Mouse (Mus musculus): Measurements from ENCODE around the gene Ahdc1. TPM values are rescaled to one million over a fixed set of nuclear protein-coding genes. Genes with fewer than 3 reads are reported as not detected.

The Ahdc1 gene
- polyA plus RNA-seq, 1 experiment from 2014 or later, result 6.1 TPM

- no peak overlapping the region for H3K9ac ChIP-seq (ENCODE audit: low read length)
- H3K27me3 ChIP-seq (ENCODE audit: control insufficient read depth, insufficient read depth, low read length), result peaks cover 26% of the 10 kb centered on the region
- H3K4me2 ChIP-seq (ENCODE audit: low read depth), result no peak overlapping the region
- H3K4me1 ChIP-seq (ENCODE audit: control insufficient read depth, insufficient read depth, low read length), result 0 out of 2 replicates have a peak, but pooled peaks cover 5% of the 10 kb centered on the region
- H3K4me3 ChIP-seq (ENCODE audit: low read depth, low read length), result no peak overlapping the region
- ATAC-seq (ENCODE audit: insufficient read depth, low FRiP score, low TSS enrichment) (no peak), DNase-seq (ENCODE audit: low spot score) (no peak)
- 67% methylated on average over 3 of the region's 3 CpGs for WGBS
- no peaks in the 10 kb centered on the region for H3K9me3 ChIP-seq (ENCODE audit: control insufficient read depth, low read length)
- no peak overlapping the region for H3K27ac ChIP-seq (ENCODE audit: low read depth, low read length)
- no peaks in the 10 kb centered on the region for H3K36me3 ChIP-seq (ENCODE audit: control insufficient read depth, insufficient read depth, low read length)
These were observed 39.0 kb upstream of the Ahdc1 start for GRCm38 (mm10) chr4:132972101-132972500.

DNA sequence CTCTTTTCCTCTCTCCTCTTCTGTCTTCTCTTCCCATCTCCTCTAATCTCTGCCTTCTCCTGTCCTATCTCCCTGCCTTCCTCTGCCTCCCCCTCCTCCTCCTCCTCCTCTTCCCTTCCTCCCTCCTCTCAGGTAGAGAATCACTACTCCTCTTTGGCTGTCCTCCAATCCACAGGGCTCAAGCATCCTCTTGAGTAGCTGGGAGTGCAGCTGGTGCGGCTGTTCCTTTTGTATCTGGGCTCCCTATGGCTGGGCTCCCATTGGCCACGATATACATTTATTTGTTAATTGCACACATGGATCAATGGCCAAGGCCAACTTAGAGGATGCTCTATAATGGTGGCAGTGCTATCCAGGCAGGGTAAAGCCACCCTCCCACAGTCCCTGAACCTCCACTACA is 38.5 kb upstream of the Ahdc1 start:
- H3K36me3 ChIP-seq (ENCODE audit: control insufficient read depth, insufficient read depth, low read length), result no peaks in the 10 kb centered on the region
- DNase-seq (ENCODE audit: low spot score) (no peak), ATAC-seq (ENCODE audit: insufficient read depth, low FRiP score, low TSS enrichment) (no peak)
- no peak overlapping the region for H3K4me2 ChIP-seq (ENCODE audit: low read depth)
- H3K9ac ChIP-seq (ENCODE audit: low read length), result no peak overlapping the region
- H3K4me3 ChIP-seq (ENCODE audit: low read depth, low read length), result no peak overlapping the region
- H3K27ac ChIP-seq (ENCODE audit: low read depth, low read length), result no peak overlapping the region
- H3K9me3 ChIP-seq (ENCODE audit: control insufficient read depth, low read length), result no peaks in the 10 kb centered on the region
- H3K4me1 ChIP-seq (ENCODE audit: control insufficient read depth, insufficient read depth, low read length), result 0 out of 2 replicates have a peak, but pooled peaks cover 5% of the 10 kb centered on the region
- H3K27me3 ChIP-seq (ENCODE audit: control insufficient read depth, insufficient read depth, low read length), result peaks cover 26% of the 10 kb centered on the region
- WGBS, result 47% methylated on average over 2 of the region's 2 CpGs

DNA sequence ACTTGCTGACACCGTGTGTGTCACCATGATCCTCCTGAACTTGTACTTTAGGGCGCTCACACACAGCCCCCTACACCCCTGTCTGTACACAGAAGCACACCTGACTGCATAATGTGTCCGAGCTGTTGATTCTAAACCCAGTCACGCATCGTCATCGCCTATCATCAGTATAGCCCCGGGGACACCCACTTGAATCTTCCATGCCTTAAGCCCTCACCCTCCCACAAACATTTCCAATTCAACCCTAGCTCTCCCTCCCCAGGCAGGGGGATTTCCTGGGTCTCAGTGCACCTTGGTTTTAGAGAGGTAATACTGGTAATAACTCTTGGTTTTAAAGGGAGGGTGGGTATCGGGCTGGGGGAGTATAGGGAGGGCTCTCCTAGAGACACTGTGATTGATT is 37.9 kb upstream of the Ahdc1 start:
- Histone ChIP-seq H3K27ac (ENCODE audit: low read depth, low read length) (no peak overlapping the region), H3K4me2 (ENCODE audit: low read depth) (no peak overlapping the region), H3K4me1 (ENCODE audit: control insufficient read depth, insufficient read depth, low read length) (0 out of 2 replicates have a peak, but pooled peaks cover 5% of the 10 kb centered on the region), H3K27me3 (ENCODE audit: control insufficient read depth, insufficient read depth, low read length) (peaks cover 26% of the 10 kb centered on the region), H3K9ac (ENCODE audit: low read length) (no peak overlapping the region), H3K36me3 (ENCODE audit: control insufficient read depth, insufficient read depth, low read length) (no peaks in the 10 kb centered on the region), H3K4me3 (ENCODE audit: low read depth, low read length) (no peak overlapping the region), H3K9me3 (ENCODE audit: control insufficient read depth, low read length) (no peaks in the 10 kb centered on the region)
- ATAC-seq (ENCODE audit: insufficient read depth, low FRiP score, low TSS enrichment) (no peak), DNase-seq (ENCODE audit: low spot score) (no peak)
- 33% methylated on average over 8 of the region's 8 CpGs for WGBS

DNA sequence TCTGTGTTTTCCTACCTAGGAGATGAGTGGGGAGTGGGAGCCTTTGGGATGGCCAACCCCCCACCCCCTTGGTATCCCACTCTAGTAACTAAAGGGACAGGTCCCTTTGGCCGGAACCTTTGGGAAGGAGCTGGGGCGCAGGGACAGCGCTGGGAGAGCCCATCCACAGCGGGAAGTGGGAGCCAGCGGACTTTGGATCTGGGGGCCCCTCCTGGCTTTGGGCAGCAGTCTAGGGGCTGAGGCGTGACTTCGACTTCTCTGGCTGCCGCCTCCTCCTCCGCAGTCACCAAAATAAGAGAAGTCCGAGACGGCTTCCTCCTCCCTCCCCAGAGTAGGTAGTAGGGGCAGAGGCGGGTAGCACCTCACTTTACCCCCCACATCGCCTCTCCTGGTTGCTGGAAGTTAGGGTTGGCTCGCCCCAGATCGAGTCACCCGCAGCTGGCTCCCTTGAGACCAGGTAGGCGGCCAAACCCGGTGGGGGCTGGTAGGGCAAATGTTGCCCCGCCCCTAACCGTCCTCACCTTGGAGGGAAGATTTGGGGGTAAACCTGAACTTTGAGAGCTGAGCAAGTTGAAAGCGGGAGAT is 37.2 kb upstream of the Ahdc1 start, which contains the start of gene Fgr:
Fgr (plus strand) TSS at position 282 of the 585 bp plus-strand sequence.
- Histone ChIP-seq H3K4me2 (ENCODE audit: low read depth) (peak within 1 kb of the TSS; percentile 38), H3K4me1 (ENCODE audit: control insufficient read depth, insufficient read depth, low read length) (0 out of 2 replicates have a peak, but pooled peaks cover 5% of the 10 kb centered on the region), H3K9ac (ENCODE audit: low read length) (peak within 1 kb of the TSS; percentile 7; the same call in 1 of the 2 replicates), H3K27ac (ENCODE audit: low read depth, low read length) (no peak within 1 kb of the TSS), H3K36me3 (ENCODE audit: control insufficient read depth, insufficient read depth, low read length) (no peaks in the 10 kb centered on the region), H3K4me3 (ENCODE audit: low read depth, low read length) (no peak within 1 kb of the TSS), H3K27me3 (ENCODE audit: control insufficient read depth, insufficient read depth, low read length) (peaks cover 26% of the 10 kb centered on the region), H3K9me3 (ENCODE audit: control insufficient read depth, low read length) (no peaks in the 10 kb centered on the region)
- WGBS, result 3% methylated on average over 21 of the region's 21 CpGs
- DNase-seq (ENCODE audit: low spot score) (no peak), ATAC-seq (ENCODE audit: insufficient read depth, low FRiP score, low TSS enrichment) (no peak)

- Histone ChIP-seq H3K9ac (ENCODE audit: low read length) (peak overlapping the region; percentile 7; the same call in 1 of the 2 replicates), H3K4me1 (ENCODE audit: control insufficient read depth, insufficient read depth, low read length) (0 out of 2 replicates have a peak, but pooled peaks cover 5% of the 10 kb centered on the region), H3K27me3 (ENCODE audit: control insufficient read depth, insufficient read depth, low read length) (peaks cover 26% of the 10 kb centered on the region), H3K4me3 (ENCODE audit: low read depth, low read length) (no peak overlapping the region), H3K27ac (ENCODE audit: low read depth, low read length) (no peak overlapping the region), H3K9me3 (ENCODE audit: control insufficient read depth, low read length) (no peaks in the 10 kb centered on the region), H3K4me2 (ENCODE audit: low read depth) (peak overlapping the region; percentile 38), H3K36me3 (ENCODE audit: control insufficient read depth, insufficient read depth, low read length) (no peaks in the 10 kb centered on the region)
- DNase-seq (ENCODE audit: low spot score), result peak; percentile 76
- WGBS, result 2% methylated on average over 15 of the region's 15 CpGs
- ATAC-seq (ENCODE audit: insufficient read depth, low FRiP score, low TSS enrichment), result no peak
These were observed 36.2 kb upstream of the Ahdc1 start for GRCm38 (mm10) chr4:132974904-132975303.

- Histone ChIP-seq H3K36me3 (ENCODE audit: control insufficient read depth, insufficient read depth, low read length) (no peaks in the 10 kb centered on the region), H3K27me3 (ENCODE audit: control insufficient read depth, insufficient read depth, low read length) (peaks cover 26% of the 10 kb centered on the region), H3K4me3 (ENCODE audit: low read depth, low read length) (no peak overlapping the region), H3K4me1 (ENCODE audit: control insufficient read depth, insufficient read depth, low read length) (0 out of 2 replicates have a peak, but pooled peaks cover 5% of the 10 kb centered on the region), H3K9me3 (ENCODE audit: control insufficient read depth, low read length) (no peaks in the 10 kb centered on the region), H3K27ac (ENCODE audit: low read depth, low read length) (no peak overlapping the region), H3K9ac (ENCODE audit: low read length) (no peak overlapping the region), H3K4me2 (ENCODE audit: low read depth) (no peak overlapping the region)
- DNase-seq (ENCODE audit: low spot score) (no peak), ATAC-seq (ENCODE audit: insufficient read depth, low FRiP score, low TSS enrichment) (no peak)
- 38% methylated on average over 3 of the region's 3 CpGs for WGBS
These were observed 35.3 kb upstream of the Ahdc1 start for GRCm38 (mm10) chr4:132975791-132976190.

GRCm38 (mm10) chr4:132976729-132977128 is 34.3 kb upstream of the Ahdc1 start:
- WGBS, result 76% methylated on average over 6 of the region's 6 CpGs
- Histone ChIP-seq H3K4me2 (ENCODE audit: low read depth) (no peak overlapping the region), H3K36me3 (ENCODE audit: control insufficient read depth, insufficient read depth, low read length) (no peaks in the 10 kb centered on the region), H3K9me3 (ENCODE audit: control insufficient read depth, low read length) (no peaks in the 10 kb centered on the region), H3K27me3 (ENCODE audit: control insufficient read depth, insufficient read depth, low read length) (peaks cover 26% of the 10 kb centered on the region), H3K9ac (ENCODE audit: low read length) (no peak overlapping the region), H3K4me3 (ENCODE audit: low read depth, low read length) (no peak overlapping the region), H3K4me1 (ENCODE audit: control insufficient read depth, insufficient read depth, low read length) (0 out of 2 replicates have a peak, but pooled peaks cover 5% of the 10 kb centered on the region), H3K27ac (ENCODE audit: low read depth, low read length) (no peak overlapping the region)
- ATAC-seq (ENCODE audit: insufficient read depth, low FRiP score, low TSS enrichment), result no peak
- DNase-seq (ENCODE audit: low spot score), result no peak

DNA sequence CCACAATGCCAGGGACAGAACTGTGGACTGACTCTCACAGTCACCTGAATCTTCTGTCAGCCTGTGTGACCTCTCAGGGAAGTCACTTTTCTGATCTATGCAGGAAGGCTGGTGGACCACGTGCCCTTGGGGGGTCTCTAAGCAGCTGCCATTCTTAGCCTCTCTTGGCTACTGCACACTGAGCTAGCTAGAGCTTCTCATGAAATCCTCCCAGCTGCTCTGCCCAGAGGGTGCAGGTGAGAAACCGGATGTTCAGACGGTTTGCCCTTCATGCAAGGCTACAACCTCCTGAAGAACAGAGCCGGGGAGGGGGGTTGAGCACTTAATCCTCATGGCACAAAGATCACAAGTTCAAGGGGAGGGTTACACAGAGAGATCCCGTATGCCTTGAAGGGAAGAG is 33.5 kb upstream of the Ahdc1 start:
- Histone ChIP-seq H3K27me3 (ENCODE audit: control insufficient read depth, insufficient read depth, low read length) (peaks cover 26% of the 10 kb centered on the region), H3K4me3 (ENCODE audit: low read depth, low read length) (no peak overlapping the region), H3K36me3 (ENCODE audit: control insufficient read depth, insufficient read depth, low read length) (no peaks in the 10 kb centered on the region), H3K4me1 (ENCODE audit: control insufficient read depth, insufficient read depth, low read length) (0 out of 2 replicates have a peak, but pooled peaks cover 5% of the 10 kb centered on the region), H3K4me2 (ENCODE audit: low read depth) (no peak overlapping the region), H3K9me3 (ENCODE audit: control insufficient read depth, low read length) (no peaks in the 10 kb centered on the region), H3K9ac (ENCODE audit: low read length) (no peak overlapping the region), H3K27ac (ENCODE audit: low read depth, low read length) (no peak overlapping the region)
- ATAC-seq (ENCODE audit: insufficient read depth, low FRiP score, low TSS enrichment) (no peak), DNase-seq (ENCODE audit: low spot score) (no peak)
- 62% methylated on average over 5 of the region's 5 CpGs for WGBS

- peaks cover 13% of the 10 kb centered on the region for H3K27me3 ChIP-seq (ENCODE audit: control insufficient read depth, insufficient read depth, low read length)
- no peak for ATAC-seq (ENCODE audit: insufficient read depth, low FRiP score, low TSS enrichment)
- no peak for DNase-seq (ENCODE audit: low spot score)
- no peak overlapping the region for H3K27ac ChIP-seq (ENCODE audit: low read depth, low read length)
- H3K9ac ChIP-seq (ENCODE audit: low read length), result no peak overlapping the region
- peaks cover 11% of the 10 kb centered on the region; the same call in 1 of the 2 replicates for H3K4me1 ChIP-seq (ENCODE audit: control insufficient read depth, insufficient read depth, low read length)
- no peaks in the 10 kb centered on the region for H3K36me3 ChIP-seq (ENCODE audit: control insufficient read depth, insufficient read depth, low read length)
- no peaks in the 10 kb centered on the region for H3K9me3 ChIP-seq (ENCODE audit: control insufficient read depth, low read length)
- H3K4me3 ChIP-seq (ENCODE audit: low read depth, low read length), result no peak overlapping the region
- H3K4me2 ChIP-seq (ENCODE audit: low read depth), result no peak overlapping the region
- 86% methylated on average over 2 of the region's 2 CpGs for WGBS
These were observed 31.9 kb upstream of the Ahdc1 start for GRCm38 (mm10) chr4:132979186-132979585.
